Mouse (Mus musculus) neutrophil, adult 5-6 weeks (primary cell): ENCODE measurements around the gene Gpc5. TPM values are rescaled to one million over a fixed set of nuclear protein-coding genes. Genes with fewer than 3 reads are reported as not detected.

ENCODE experiments used
- ATAC-seq: fragments of 151-379, 151-347 bp; 2 replicates; pipeline ENCODE4 v1.8.0; 2017; ENCODE audit warnings: mild to moderate bottlenecking, moderate TSS enrichment; ENCODE audit not compliant: insufficient number of reproducible peaks, poor library complexity, low FRiP score, severe bottlenecking; ENCODE audit errors: extremely low read depth
- total RNA-seq: library from RNA; stranded (forward); fragments of 200-1000 nt; gene quantifications from 2 replicates; pipeline ENCODE4 v1.2.3, GENCODE M21; 2017

Gpc5 gene
- total RNA-seq, 1 experiment from 2014 or later, result not detected

DNA sequence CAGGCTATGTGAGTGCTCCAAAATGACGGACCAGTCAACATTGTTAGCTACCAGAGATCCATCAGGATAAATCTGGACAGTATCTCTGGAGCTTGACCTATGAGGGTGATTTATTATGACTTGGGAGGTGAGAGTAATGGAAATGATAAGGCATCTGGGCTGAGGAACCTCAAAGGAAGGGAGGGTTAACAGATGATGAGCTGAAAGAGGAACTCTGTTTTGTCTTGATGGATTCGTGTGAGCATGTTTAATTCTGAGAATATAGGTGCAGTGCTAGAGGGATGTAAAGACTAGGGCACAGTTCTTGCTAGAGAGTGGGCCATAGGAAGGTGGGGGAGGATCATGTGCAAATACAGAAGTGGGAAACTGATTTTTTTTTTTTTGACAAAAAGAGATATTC lies 232.2 kb downstream of the Gpc5 start:
- ATAC-seq, result no peak

DNA sequence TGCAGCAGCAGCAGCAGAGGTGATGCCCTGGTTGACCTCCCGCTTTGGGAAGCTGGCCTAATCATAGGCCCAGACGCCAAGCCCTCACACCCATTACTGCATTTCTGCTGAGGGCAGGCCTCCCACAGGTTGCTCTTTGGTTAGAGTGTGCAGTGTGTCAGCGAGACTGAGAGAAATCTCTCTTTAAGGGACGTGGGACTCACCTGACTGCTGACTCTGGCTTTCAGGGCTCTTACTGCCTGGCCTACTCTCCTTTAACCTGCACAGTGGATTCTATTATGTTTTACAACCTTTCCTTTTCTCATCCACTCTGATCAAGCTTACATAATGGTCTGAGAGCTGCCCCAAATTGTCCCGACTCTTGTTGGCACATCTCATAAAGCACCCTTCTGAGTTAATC lies 234.4 kb downstream of the Gpc5 start:
- no peak for ATAC-seq

DNA sequence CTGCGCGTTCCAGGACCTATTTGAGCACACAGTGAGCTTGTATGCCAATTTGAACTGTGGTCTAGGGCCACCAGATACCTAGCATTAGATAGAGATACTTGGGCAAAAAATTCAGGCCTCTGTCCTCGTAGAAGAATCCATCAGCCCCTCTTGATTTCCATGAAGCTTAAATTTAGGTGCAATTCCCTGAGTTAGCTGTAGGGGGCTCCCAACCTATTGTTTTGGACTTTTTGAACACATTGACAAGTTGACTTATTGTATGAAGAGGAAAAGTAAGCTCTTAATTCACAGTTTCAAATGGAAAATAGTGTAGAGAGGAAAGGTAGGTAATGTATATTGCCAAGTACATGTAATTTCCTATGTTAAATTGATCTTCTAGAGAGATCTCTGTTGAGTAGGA lies 247.1 kb downstream of the Gpc5 start:
- no peak for ATAC-seq

DNA sequence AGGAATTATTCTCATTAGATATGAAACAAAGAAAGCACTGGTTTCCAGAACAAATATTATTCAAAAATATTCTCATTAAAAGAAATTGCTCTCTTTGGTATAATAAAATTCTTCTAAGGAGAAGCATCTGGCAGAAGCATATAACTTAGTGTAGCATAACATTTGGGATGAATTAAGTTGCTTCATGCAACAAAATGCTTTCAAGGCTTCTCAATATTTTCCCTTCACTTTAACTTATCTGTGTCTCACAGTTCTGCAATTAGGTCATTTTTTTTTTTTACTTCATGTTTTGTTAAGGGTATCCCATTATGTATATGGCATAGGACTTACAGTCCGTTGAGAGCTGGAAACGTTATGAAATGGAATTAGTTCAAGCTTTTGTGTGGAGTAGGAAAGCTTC lies 250.6 kb downstream of the Gpc5 start:
- no peak for ATAC-seq

DNA sequence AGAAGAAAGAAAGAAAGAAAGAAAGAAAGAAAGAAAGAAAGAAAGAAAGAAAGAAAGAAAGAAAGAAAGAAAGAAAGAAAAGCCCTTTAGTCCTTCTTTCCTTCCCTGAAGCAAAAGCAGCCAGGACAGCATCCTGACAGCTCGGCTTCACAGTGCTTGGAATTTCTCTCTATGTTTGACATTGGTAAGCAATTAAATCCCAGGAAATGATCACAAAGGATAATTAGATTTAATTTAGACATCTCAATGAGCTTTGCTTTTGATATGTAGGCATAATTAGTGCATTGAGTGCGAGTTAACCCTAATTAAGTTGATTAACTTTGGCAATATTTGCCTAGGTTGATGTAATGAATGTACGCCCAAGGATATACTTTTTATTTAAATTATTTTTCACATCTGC lies 257.4 kb downstream of the Gpc5 start:
- no peak for ATAC-seq

DNA sequence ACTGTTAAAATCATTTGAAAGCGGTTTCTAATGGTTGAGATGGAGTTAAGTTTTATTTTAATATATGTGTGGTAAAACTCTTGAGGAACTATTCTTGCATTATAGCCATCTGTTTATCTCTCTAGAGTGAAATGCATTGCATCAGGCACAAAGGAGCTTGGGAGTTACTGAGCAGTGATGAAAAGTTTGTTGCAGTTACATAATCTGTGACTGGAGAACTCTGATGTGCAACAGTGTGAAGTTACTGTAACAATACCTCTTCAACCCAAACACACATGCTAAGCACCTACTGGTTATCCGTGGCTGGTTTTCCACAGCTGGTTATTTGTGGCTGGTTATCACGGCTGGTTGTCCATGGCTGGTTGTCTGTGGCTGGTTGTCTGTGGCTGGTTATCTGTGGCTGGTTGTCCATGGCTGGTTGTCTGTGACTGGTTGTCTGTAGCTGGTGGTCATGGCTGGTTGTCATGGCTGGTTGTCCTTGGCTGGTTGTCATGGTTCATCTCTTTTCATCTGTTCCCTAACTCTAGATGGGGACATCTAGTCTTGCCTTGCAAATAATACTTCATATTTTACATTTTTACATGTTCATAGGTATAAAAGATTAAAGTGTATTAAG lies 273.4 kb downstream of the Gpc5 start:
- no peak for ATAC-seq

DNA sequence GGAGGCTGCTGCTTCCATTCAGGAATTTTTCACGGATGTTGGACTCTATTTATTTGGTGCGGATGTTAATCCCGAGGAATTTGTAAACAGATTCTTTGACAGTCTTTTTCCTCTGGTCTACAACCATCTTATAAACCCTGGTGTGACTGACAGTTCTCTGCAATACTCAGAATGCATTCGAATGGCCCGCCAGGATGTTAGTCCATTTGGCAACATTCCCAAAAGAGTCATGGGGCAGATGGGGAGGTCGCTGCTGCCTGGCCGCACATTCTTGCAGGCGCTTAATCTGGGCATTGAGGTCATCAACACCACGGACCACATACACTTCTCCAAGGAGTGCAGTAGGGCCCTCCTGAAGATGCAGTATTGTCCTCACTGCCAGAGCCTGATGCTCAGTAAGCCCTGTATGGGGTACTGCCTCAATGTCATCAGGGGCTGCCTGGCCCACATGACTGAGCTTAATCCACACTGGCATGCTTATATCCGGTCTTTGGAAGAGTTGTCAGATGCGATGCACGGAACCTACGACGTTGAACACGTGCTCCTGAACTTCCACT lies 277.7 kb downstream of the Gpc5 start:
- ATAC-seq, result no peak

DNA sequence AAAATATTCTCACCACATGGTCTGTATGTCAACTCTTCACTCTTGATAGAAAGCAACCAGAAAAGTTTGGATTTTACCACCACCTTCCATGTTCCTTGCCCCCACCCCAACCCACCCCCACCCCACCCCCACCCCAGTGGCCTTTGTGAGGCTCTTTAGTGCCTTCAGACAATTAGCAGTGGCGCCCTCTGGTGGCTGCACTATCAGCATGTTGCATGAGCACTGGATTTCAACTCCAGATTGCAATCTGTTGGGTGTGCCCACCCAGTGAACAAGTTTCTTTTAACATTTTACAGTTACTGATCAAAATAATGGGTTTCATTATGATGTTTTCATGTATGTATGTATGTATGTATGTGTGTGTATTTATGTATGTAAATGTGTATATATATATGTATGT lies 279.1 kb downstream of the Gpc5 start:
- ATAC-seq, result no peak

DNA sequence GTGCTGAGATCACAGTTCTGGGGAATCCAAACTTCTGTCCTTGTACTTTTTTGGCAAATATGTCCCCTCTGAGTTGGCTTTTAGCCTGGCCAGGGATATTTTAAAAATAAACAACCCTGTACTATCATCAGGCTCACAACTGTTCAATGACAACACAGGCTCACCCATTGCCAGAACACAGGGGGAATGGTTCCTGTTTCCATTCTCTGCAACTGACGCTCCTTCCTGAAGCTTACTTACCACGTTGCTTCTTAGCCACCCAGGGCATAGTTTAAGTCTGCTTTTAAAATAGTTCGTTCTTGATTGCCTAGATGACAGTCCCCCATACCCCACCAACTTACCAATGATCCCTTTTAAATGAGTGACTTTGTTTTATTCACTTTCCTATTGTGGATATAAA lies 299.8 kb downstream of the Gpc5 start:
- no peak for ATAC-seq

DNA sequence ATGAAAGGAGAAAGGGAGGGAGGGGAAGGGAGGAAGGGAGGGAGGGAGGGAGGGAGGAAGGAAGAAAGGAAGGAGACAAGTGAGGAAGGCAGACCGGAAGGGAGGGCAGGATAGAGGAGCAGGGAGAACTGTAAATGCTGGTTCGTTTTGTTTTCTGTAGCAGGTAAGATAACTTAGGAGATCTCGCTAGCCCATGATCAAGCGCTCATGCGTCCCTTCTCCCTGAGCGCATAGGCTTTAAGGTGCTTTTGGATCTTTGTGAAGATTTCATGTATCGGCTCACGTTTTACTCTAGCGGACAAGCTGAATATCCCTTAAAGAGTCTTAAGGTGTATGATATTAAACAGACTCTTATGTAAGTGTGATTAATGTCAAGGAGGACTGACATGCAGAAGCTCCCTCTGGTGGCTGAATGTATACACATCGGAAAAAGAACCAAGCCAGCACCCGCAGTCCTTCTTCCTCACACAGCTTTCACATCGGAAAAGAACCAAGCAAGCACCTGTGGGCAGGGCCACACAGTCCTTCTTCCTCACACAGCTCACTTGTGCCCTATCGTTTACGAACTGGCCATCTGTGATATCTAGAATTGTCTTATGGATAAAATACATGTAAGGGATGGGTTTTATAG lies 301.0 kb downstream of the Gpc5 start:
- ATAC-seq, result peak; percentile 33; the same call in 1 of the 2 replicates

DNA sequence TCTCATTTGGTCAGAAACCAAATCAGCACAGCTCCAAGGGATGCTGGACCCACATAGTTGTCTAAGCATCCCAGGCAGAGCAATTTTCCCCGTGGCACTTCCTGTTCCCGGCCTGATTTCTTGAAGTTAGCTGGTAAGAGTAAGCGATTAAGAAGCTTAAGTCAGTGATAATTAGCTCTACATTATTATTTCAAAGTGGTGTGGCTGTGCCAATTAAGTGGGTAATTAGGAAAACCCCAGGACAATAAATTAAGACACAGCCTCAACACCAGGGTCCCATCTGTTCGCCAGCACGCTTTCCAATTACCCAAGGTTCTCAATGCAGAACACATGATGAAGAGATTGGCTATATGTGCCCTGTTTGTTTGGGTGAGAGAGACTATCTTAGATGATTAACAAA lies 314.6 kb downstream of the Gpc5 start:
- ATAC-seq, result no peak

DNA sequence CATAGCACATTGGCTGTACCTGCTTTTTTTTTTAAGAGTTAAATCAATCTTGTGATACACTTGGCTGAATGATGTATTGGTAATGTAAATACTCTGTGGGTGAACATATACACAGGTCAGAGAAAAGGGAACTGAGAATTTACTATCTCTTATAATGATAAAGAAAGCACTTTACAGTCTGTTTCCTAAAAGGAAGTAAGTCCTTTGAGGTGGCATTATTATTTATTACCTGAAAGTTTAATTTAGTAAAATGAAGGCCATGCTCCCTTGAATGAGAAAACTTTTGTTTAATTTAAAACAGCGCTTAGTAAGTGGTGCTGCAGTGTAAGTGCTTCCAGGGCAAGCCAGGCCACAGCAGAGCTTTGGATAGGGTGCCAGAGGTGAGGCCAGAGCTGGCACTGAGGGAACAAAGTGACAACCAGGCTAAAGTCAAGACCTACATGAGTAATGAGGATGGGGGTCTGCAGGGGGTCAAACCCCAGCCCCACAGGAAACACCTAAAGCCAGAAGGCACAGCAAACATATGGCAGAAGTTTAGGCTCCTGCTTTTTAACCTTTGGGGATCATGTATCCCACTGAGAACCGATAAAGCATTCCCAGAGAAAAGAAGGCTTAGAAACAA lies 315.4 kb downstream of the Gpc5 start:
- no peak for ATAC-seq

DNA sequence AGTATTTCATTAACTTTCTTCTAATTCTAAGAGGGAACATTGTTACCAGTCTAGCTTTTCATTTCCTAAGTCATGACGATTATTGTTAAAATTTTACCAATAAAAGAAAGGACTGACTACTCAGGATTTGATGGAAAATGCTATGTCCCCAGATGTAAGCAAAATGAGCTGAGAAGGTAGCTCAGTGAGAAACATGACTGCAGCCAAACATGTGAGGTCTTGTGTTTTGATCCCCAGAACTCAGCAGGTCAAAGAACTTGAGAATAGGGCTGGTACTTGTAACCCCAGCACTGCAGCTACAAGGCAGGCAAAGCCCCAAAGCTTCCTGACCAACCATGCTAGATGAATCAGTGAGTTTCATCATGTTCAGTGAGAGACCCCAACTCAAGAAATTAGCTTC lies 318.9 kb downstream of the Gpc5 start:
- ATAC-seq, result no peak

DNA sequence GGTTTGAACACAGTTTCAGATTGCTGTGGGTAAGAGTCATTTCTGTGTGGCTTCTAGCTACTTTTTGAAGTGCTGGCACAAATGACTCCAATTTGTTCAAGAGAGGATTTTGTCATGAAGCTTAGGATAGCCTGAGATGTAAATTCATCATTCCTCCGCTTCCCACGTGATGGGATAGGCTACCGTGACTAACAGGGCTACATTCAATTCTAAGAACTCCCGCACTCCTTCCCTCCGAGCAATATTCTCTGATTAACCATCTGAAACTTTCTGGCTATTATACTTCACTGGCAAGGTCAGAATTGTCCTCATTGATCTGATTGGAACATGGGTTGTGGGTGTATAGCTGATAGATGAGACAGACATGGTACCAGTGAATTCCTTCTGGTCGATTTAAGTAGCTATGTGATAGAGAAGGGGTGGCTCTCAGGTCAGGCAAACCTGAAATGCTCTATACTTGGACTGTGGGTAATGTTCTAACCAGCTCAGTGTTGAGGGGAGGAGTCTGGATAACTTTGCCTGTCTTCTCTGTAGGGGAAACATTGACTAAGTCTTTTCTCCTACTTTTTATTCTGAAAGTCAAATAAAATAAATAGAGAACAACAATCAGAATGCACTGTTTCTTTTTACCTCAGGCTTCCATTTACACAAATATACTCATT lies 319.6 kb downstream of the Gpc5 start:
- ATAC-seq, result no peak

DNA sequence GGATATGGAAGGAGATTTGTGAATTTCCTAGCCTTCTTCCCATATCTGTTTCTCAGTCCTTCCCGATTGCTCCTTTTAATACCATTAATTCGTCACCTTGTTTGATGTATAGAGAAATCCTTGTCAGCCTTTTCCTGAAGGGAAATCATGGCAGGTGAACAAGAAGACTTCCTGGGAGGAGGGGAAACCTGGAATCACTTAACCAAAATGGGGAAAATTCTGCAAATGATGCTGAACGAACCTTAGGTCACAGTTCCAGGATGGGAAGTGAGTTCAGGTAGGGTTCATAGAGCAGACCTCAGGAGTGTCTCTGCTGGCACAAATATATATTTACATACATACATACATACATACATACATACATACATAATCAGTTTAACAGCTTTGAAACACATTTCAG lies 320.8 kb downstream of the Gpc5 start:
- no peak for ATAC-seq

DNA sequence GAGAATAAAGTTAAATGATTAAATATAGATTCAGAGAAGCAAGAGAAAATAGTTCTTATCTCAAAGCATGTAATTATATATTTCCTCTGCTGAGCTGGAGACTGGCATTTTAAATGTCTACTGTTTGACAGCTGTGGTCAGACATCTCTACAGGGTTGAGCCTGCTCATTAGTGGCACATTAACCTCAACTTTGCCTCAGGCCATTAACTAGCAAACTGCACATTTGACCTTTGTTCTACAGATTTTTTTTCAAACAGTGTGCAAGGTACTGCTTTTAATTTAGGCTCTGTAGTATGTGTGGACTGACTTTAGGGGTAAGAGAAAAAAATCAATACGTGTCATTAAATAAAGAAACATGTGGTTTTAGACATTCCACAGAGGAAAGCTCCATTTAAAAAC lies 321.4 kb downstream of the Gpc5 start:
- ATAC-seq, result no peak

DNA sequence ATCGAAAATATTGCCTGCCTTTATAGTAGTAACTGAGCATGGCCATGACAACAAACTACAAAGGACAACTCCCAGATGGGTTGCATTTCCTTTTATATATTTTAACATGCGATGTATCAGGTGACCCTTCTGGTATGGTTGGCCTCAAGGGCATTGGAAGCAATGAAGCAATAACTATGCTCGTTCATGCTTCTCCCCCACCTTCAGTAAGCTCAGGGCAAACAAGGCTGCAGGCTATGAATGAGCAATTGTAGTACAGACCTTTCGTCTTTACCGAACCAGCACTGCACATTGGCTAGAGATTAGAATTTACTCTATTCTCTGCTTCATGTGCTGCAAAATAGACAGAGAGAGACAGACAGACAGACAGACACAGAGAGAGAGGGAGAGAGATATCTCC lies 322.5 kb downstream of the Gpc5 start:
- no peak for ATAC-seq

DNA sequence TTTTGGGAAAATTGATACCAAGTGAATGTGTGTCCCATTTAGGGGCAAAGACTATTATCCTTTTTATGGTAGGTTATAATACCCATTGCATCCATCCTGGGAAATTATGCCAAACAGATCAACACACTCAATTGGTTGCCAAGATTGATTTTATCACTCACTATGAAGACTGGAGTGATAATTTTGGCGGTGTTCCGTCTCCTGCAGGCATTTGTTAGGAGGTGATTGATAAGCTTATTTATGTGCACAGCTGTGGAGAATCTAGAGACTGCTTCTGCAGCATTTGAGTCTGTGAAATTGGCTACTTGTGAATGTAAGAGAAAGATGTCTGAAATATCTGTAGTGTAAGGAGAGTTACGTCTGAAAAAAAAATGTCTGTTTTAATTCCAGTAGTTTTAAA lies 340.0 kb downstream of the Gpc5 start:
- no peak for ATAC-seq

DNA sequence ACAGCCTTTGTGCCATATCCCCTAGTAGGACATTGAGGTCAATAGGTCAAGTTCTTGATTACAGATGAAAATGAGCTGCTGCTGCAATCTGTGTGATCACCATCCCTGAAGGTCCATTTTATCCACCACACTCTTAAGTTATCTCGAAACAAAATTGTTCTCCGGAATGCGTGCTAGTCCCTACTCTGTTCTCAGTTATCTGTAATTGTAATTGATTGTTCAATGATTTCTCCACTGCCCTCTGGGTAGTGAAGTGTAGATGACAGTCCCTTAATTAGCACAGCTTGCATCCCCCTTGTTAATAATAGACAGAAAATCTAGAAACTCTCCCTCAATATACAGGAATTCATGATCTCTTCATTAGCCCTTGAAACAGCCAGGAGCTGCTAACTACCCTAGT lies 340.4 kb downstream of the Gpc5 start:
- ATAC-seq, result no peak

DNA sequence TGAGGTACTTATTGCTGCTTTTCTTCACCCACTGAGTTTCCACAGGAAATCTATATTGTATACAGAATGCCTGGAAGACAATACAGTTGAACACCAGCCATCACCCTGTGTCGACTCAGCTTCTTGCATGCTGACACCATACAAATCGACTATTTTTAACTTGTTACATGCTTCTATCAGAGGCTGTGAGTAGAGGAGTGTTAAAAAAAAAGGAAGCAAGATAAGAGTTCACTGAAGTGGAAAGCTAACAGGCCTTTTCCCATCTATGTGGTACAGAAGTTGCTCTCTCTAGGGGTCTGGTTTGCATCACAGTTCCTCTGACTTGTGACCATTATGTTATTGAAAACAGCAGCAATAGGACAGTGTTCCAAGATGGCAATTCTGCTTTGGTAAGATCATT lies 344.6 kb downstream of the Gpc5 start:
- no peak for ATAC-seq
